In the genomic region with DNA sequence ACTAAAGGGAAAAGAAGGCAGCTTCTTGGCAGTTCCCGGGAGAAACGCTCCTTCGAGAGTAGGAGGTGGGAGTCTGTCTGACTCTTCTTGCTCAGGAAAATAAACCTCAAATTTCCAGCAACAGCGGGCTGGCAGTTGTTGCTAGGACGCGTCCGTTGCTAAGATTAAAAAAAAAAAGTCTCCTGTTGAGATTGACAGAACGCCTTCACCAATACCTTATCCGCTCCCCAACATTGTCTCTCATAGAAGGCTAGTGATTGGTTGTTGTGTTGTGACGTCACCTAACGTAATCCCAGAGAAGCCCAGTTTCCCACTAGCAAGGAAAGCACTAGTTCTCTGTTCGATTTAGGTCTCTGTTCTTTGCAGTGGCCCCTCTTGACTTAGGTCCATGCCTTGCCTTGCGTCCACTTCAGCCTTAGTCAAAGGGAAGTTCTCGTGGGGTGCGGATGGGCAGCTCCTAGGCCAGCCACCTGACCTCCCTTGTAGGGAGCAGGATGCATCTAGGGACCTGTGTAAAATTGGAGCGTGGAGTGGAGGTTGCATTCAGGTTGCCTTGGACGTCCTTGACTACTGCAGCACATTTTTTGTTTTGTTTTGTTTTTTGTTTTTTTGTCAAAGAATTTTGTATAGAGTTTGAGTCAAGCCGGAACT, we compare ENCODE assay signal across 8 mouse cellular contexts. TPM values are rescaled to one million over a fixed set of nuclear protein-coding genes. Genes with fewer than 3 reads are reported as not detected.
DNase-seq lines count a peak whose midpoint lies in the region.

A gene (minus strand): TSS at position 210 of the 651 bp plus-strand sequence.

- intact Hi-C loops in left cerebral cortex, postnatal 36 days (cut with DNase I), result no loop called here

- peak; percentile 22 for DNase-seq in ovary, postnatal 14 days (ENCODE audit: low spot score)
- DNase-seq in ovary, postnatal 10 days (ENCODE audit: low spot score), result no peak
- peak; percentile 15 to 53 for DNase-seq in cerebellum, postnatal 36 days
- DNase-seq in heart, adult 18-20 months, result peak; percentile 57 to 68
- DNase-seq in kidney, adult 18-20 months, result peak; percentile 22
- DNase-seq in left cerebral cortex, postnatal 36 days (ENCODE audit: low spot score in 2 of 2), result peak; percentile 32 to 57
- peak; percentile 91 for DNase-seq in mesoderm, embryonic 11.5 days (ENCODE audit: low read depth, low spot score)
- peak; percentile 53 for DNase-seq in skeletal muscle tissue, adult 2 months (ENCODE audit: low read depth, low spot score)

RNA-seq across cellular contexts. Expression of the gene that starts here (rescaled TPM):
- under 1 TPM in 1 of 2 experiments, not detected in 1; 0.57 TPM for total RNA-seq in heart, adult 18-20 months (2021)
- under 1 TPM in 1 of 2 experiments, not detected in 1; 0.64 TPM for total RNA-seq in left cerebral cortex, postnatal 36 days (2021)

Comparison
In these comparisons a context has a peak if more than half of its experiments do, and no peak if none do; other contexts are left out.
1. Peak in DNase-seq in heart, adult 18-20 months; RNA of the gene not detected or under 1 TPM.
2. Peak in DNase-seq in left cerebral cortex, postnatal 36 days; RNA of the gene not detected or under 1 TPM.